Mouse (Mus musculus): ENCODE results near the gene Sec61g. TPM values are rescaled to one million over a fixed set of nuclear protein-coding genes. Genes with fewer than 3 reads are reported as not detected.
"Not testable (repeated sequence)": the region's sequence is repeated elsewhere in the genome, so short reads cannot be mapped to it uniquely, and the experiment has no call there.

Gene Sec61g
- polyA plus RNA-seq, 1 experiment from 2014 or later: 30.1 TPM

DNA sequence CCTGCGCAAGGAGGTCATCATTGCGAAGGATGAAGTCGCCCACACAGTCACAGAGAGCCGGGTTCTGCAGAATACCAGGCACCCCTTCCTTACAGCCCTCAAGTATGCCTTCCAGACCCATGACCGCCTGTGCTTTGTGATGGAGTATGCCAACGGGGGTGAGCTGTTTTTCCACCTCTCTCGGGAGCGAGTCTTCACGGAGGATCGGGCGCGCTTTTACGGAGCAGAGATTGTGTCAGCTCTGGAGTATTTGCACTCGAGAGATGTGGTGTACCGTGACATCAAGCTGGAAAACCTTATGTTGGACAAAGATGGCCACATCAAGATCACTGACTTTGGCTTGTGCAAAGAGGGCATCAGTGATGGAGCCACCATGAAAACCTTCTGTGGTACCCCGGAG, 6.8 kb upstream of the Sec61g start:
- not testable (repeated sequence) for H3K27me3 ChIP-seq; H3K36me3 ChIP-seq; H3K4me2 ChIP-seq; ATAC-seq (ENCODE audit: low FRiP score, low read depth); H3K4me3 ChIP-seq; H3K4me1 ChIP-seq (replicated peaks); H3K27ac ChIP-seq (replicated peaks); H3K9me3 ChIP-seq; H3K9ac ChIP-seq
- 96% methylated on average over 16 of the region's 16 CpGs for WGBS

DNA sequence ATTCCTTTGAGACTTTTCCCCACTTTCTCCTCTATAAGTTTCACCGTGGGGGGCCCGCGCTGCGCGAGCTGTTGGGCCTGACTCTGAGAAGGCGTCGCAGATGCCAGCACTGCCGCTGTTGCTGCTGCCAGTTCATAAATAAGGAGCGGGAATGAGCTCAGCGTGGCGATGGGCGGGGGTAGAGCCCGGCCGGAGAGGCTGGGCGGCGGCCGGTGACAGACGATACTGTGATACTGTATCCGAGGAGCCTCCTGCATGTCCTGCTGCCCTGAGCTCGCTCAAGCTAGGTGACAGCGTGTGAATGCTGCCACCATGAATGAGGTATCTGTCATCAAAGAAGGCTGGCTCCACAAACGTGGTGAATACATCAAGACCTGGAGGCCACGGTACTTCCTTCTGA, 5.9 kb upstream of the Sec61g start:
- not testable (repeated sequence) for ATAC-seq (ENCODE audit: low FRiP score, low read depth); H3K9ac ChIP-seq; H3K9me3 ChIP-seq; H3K4me3 ChIP-seq; H3K36me3 ChIP-seq; H3K27me3 ChIP-seq; H3K4me1 ChIP-seq (replicated peaks); H3K4me2 ChIP-seq; H3K27ac ChIP-seq (replicated peaks)
- WGBS: 65% methylated on average over 23 of the region's 23 CpGs

DNA sequence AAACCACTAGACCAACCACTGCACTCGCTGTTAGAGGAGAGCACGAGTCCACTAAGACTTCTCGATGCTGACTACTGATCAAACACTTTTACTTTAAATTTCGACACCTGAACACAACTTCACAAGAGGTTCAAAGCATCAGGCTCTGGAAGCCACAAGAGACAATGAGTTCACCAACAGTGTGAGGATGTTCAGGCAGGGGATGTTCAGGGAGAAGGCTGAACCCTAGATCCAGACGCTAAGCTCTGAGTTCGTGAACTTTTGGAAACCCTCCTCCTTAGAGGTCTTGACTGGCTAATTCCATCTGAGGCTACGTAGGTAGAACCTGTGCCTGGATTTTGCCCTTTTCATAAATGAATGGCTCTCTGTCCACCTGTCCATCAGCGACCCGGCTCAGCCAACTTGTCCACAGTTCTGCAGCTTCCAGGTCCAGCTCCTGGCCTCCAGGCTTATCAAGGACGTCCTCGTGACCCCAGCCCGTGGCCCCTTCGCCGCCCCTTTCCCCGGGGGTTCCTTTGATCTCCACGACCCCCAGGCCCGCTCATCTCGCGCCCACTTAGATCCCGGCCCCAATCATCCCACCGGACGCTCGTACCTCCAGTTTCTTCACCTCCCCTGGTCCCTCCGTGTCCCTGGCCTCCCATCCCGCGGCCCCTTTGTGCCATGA, 766 bp downstream of the Sec61g start:
- Histone ChIP-seq H3K4me2 (peak overlapping the region; percentile 85), H3K4me1 (replicated peaks) (peaks cover 19% of the 10 kb centered on the region), H3K9me3 (no peaks in the 10 kb centered on the region), H3K27me3 (no peaks in the 10 kb centered on the region), H3K4me3 (peak overlapping the region; percentile 98), H3K9ac (peak overlapping the region; percentile 100), H3K36me3 (peaks cover 24% of the 10 kb centered on the region), H3K27ac (replicated peaks) (peak overlapping the region; percentile 95)
- 5% methylated on average over 26 of the region's 26 CpGs for WGBS
- no peak; the same call in 1 of the 2 replicates for ATAC-seq (ENCODE audit: low FRiP score, low read depth)

GRCm38 (mm10) chr11:16505999-16506398, 2.3 kb downstream of the Sec61g start:
- peaks cover 19% of the 10 kb centered on the region for H3K4me1 ChIP-seq (replicated peaks)
- H3K9ac ChIP-seq: no peak overlapping the region
- H3K9me3 ChIP-seq: no peaks in the 10 kb centered on the region
- no peak overlapping the region for H3K27ac ChIP-seq (replicated peaks)
- ATAC-seq (ENCODE audit: low FRiP score, low read depth): no peak
- H3K4me3 ChIP-seq: no peak overlapping the region
- WGBS: 98% methylated on average over 6 of the region's 6 CpGs
- no peak overlapping the region for H3K4me2 ChIP-seq
- no peaks in the 10 kb centered on the region for H3K27me3 ChIP-seq
- peaks cover 27% of the 10 kb centered on the region for H3K36me3 ChIP-seq

GRCm38 (mm10) chr11:16503150-16503549, 5.1 kb downstream of the Sec61g start:
- H3K4me2 ChIP-seq: no peak overlapping the region
- H3K36me3 ChIP-seq: peaks cover 38% of the 10 kb centered on the region
- no peak overlapping the region for H3K9ac ChIP-seq
- 95% methylated on average over 5 of the region's 5 CpGs for WGBS
- no peaks in the 10 kb centered on the region for H3K27me3 ChIP-seq
- ATAC-seq (ENCODE audit: low FRiP score, low read depth): no peak
- H3K9me3 ChIP-seq: no peaks in the 10 kb centered on the region
- peaks cover 13% of the 10 kb centered on the region for H3K4me1 ChIP-seq (replicated peaks)
- no peak overlapping the region for H3K4me3 ChIP-seq
- H3K27ac ChIP-seq (replicated peaks): no peak overlapping the region

- WGBS: 89% methylated on average over 3 of the region's 3 CpGs
Measured at GRCm38 (mm10) chr11:16502744-16503143, 5.5 kb downstream of the Sec61g start.

GRCm38 (mm10) chr11:16498756-16499680, 9.3 kb downstream of the Sec61g start:
- Histone ChIP-seq H3K9me3 (no peaks in the 10 kb centered on the region), H3K27ac (replicated peaks) (no peak overlapping the region), H3K4me1 (replicated peaks) (no peaks in the 10 kb centered on the region), H3K36me3 (peaks cover 19% of the 10 kb centered on the region), H3K27me3 (no peaks in the 10 kb centered on the region), H3K9ac (no peak overlapping the region), H3K4me3 (no peak overlapping the region), H3K4me2 (no peak overlapping the region)
- WGBS: 39% methylated on average over 1 of the region's 1 CpGs
- ATAC-seq (ENCODE audit: low FRiP score, low read depth): no peak

More at GRCm38 (mm10) chr11:16502744-16503143, 5.5 kb downstream of the Sec61g start:
- no peak for ATAC-seq (ENCODE audit: low FRiP score, low read depth)
- H3K27me3 ChIP-seq: no peaks in the 10 kb centered on the region
- H3K9me3 ChIP-seq: no peaks in the 10 kb centered on the region
- H3K4me1 ChIP-seq (replicated peaks): peaks cover 13% of the 10 kb centered on the region
- H3K9ac ChIP-seq: no peak overlapping the region
- no peak overlapping the region for H3K4me3 ChIP-seq
- H3K27ac ChIP-seq (replicated peaks): no peak overlapping the region
- peaks cover 38% of the 10 kb centered on the region for H3K36me3 ChIP-seq
- H3K4me2 ChIP-seq: no peak overlapping the region

Other genes with a start within 250 kb of the Sec61g start
- gene Egfr, start 243.7 kb upstream of the Sec61g start, polyA plus RNA-seq (2015; fragmentation: Nextera tagmentation; extraction: Ambion mirVana): 6.8 and 7.3 TPM in 2 replicates